ENCODE assay signal across 15 mouse cellular contexts in the genomic region with DNA sequence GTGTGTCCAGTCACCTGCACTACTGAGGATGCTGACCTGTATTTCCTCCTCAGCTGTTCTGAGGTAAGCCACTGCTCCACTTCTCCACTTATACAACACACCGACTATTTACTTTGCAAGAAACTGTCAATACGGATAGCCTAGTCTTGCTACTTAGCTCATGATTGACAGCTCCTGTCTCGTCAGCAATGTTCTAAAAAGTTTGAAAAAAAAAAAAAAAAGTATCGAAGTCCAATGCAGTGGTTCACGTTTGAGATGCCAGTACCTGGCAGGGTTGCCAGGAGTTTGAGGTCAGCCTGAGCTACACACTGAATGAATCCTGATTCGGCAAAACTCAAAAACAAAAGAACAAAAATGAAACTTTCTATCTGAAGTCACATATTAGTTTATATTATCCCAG.
"Had no signal": no experiment of that assay in that cellular context is flagged by ENCODE, and none has a peak within 500 bp of the region (broad histone marks: within the 10 kb centered on the region; RNA-seq: fewer than 3 reads in every experiment).

No protein-coding gene starts in this region.

- H3K27ac ChIP-seq: intestine, embryonic 15.5 days; kidney, postnatal 0 days; limb, embryonic 12.5 days; limb, embryonic 15.5 days; liver, embryonic 14.5 days; lung, embryonic 15.5 days; midbrain, embryonic 10.5 days had no signal

- H3K4me1 ChIP-seq: intestine, embryonic 15.5 days; limb, embryonic 12.5 days; midbrain, embryonic 10.5 days had no signal

- H3K4me3 ChIP-seq: intestine, embryonic 15.5 days; limb, embryonic 12.5 days; limb, embryonic 15.5 days; lung, embryonic 15.5 days; megakaryocyte, embryonic 14.5 days; midbrain, embryonic 10.5 days had no signal

- DNase-seq: left cerebral cortex, postnatal 4 days; lung, adult 18-20 months; lung, postnatal 10 days; lung, postnatal 36 days; midbrain, embryonic 14.5 days; thymus, adult 18-20 months; thymus, postnatal 36 days had no signal

- H3K27me3 ChIP-seq: intestine, embryonic 15.5 days; limb, embryonic 12.5 days; limb, embryonic 15.5 days; lung, embryonic 15.5 days; megakaryocyte, embryonic 14.5 days had no signal

- H3K9ac ChIP-seq: intestine, embryonic 15.5 days; limb, embryonic 12.5 days; limb, embryonic 15.5 days; liver, embryonic 14.5 days; lung, embryonic 15.5 days had no signal
